Mouse (Mus musculus) heart, adult 2 months (tissue): Measurements from ENCODE around the gene Mpst. TPM values are rescaled to one million over a fixed set of nuclear protein-coding genes. Genes with fewer than 3 reads are reported as not detected.

ENCODE experiments used
- DNase-seq, 2 experiments: peaks; one replicate each; pipeline ENCODE4 v3.0.0; 2021
- H3K27ac ChIP-seq: fragments of 200-600 bp; 2 replicates; pipeline ENCODE4 v1.8.1; 2022
- H3K27me3 ChIP-seq: fragments of 200-500 bp; 2 replicates; pipeline ENCODE4 v1.6.1; 2012; ENCODE audit warnings: mild to moderate bottlenecking, low read length, inconsistent platforms, mixed read lengths; ENCODE audit not compliant: control insufficient read depth, insufficient read depth
- H3K36me3 ChIP-seq: fragments of 200-500 bp; 2 replicates; pipeline ENCODE4 v1.6.1; 2012; ENCODE audit warnings: low read length, inconsistent platforms; ENCODE audit not compliant: control insufficient read depth, insufficient read depth
- H3K4me1 ChIP-seq: fragments of 200-500 bp; 2 replicates; pipeline ENCODE4 v1.6.1; 2011; ENCODE audit warnings: low read length; ENCODE audit not compliant: control insufficient read depth, insufficient read depth
- H3K4me3 ChIP-seq: fragments of 200-600 bp; 2 replicates; pipeline ENCODE4 v1.8.1; 2022
- H3K79me2 ChIP-seq: fragments of 200-500 bp; replicated peaks from 2 replicates; pipeline ENCODE4 v1.6.1; 2012; ENCODE audit warnings: mild to moderate bottlenecking, inconsistent platforms, low read length, moderate library complexity, mixed read lengths; ENCODE audit not compliant: control insufficient read depth, insufficient read depth
- H3K9ac ChIP-seq: fragments of 200-500 bp; 2 replicates; pipeline ENCODE4 v1.6.1; 2012; ENCODE audit warnings: low read depth, mild to moderate bottlenecking, control low read depth, inconsistent platforms, low read length, mixed read lengths
- CTCF ChIP-seq: fragments of 200-600 bp; IDR thresholded peaks from 2 replicates; pipeline ENCODE4 v1.8.1; 2022; ENCODE audit warnings: antibody characterized with exemption, mild to moderate bottlenecking, moderate library complexity
- EP300 ChIP-seq: fragments of 200-500 bp; IDR thresholded peaks from 2 replicates; pipeline ENCODE4 v1.6.1; 2011; ENCODE audit warnings: low read depth, low read length, control low read depth; ENCODE audit not compliant: insufficient read depth
- POLR2A ChIP-seq: fragments of 200-500 bp; IDR thresholded peaks from 2 replicates; pipeline ENCODE4 v1.6.1; 2011; ENCODE audit warnings: mild to moderate bottlenecking, low read depth, low read length, control low read depth; ENCODE audit not compliant: insufficient read depth
- WGBS: fragments of 180-500 bp; shearing (Covaris S2); methylation state at CpG from one replicate; pipeline ENCODE4 v1.1.7; 2018; 5-methylcytosine and 5-hydroxymethylcytosine counted together
- intact Hi-C: fragments of 180-260 bp; cut with DNase I; formaldehyde crosslinking; loops from one replicate; pipeline ENCODE4 v1.15.1; 2025
- polyA plus RNA-seq: library from polyadenylated mRNA; depleted of rRNA; stranded (reverse); fragments of >200 nt; gene quantifications from 2 replicates; pipeline ENCODE4 v1.2.3, GENCODE M21; 2012; rRNA removed
- total RNA-seq, 2 experiments: library from RNA; stranded (reverse); gene quantifications; 2 replicates each; pipeline ENCODE4 v1.2.3; 2021

Gene Mpst
- total and polyA plus RNA-seq, 3 experiments = 37.5 to 79.5 (median 45.9) TPM

DNA sequence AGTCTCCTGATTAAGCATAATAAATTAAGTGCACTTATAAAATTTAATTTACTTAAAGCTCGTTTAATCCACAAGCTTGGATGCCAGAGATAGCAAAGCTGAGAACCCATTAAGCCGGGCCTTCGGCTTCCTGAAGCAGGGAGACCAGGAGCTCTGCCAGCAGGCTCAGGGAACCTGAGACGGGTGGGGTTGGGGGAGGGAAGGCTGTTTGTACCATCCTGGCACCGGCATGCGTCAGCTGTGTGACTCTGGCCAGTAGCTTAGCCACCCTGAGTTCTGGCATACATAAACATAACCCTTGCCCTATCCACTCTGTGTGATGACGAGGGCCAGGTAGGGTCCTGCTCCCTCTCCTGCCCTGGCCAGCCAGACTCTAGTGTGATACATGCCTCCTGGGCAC lies 49.8 kb downstream of the Mpst start:
- intact Hi-C loops = no loop called here
- TF ChIP-seq CTCF (no peak), EP300 (no peak), POLR2A (no peak)

DNA sequence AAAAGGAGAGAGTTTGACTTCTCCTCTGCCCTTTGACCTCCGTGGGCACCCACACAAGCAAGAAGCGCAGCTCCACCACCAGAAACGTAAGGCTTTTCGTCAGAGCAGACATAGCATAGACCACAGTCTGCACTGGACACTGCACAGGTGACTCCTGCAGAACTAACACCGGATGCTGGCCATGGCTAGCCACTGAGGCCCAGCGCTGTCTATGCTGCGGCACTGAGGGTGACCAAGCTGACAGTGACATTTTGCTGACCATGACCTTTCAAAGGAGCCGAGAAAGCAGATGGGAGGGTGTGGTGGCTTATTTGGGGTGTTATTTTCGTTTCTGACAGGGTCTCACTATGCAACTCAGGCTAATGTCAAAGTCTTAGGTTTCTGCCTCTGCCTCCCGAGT lies 51.0 kb downstream of the Mpst start:
- Histone ChIP-seq H3K36me3 (no peaks in the 10 kb centered on the region), H3K4me1 (no peaks in the 10 kb centered on the region), H3K9ac (no peak overlapping the region), H3K4me3 (no peak overlapping the region), H3K79me2 (no peaks in the 10 kb centered on the region), H3K27me3 (no peaks in the 10 kb centered on the region), H3K27ac (no peak overlapping the region)
- TF ChIP-seq POLR2A (no peak), CTCF (no peak), EP300 (no peak)
- DNase-seq = no peak
- intact Hi-C loops = no loop called here
- 79% methylated on average over 10 of the region's 10 CpGs for WGBS

More for the DNA sequence above, 49.8 kb downstream of the Mpst start:
- 56% methylated on average over 7 of the region's 7 CpGs for WGBS
- Histone ChIP-seq H3K9ac (no peak overlapping the region), H3K27me3 (no peaks in the 10 kb centered on the region), H3K4me1 (no peaks in the 10 kb centered on the region), H3K36me3 (no peaks in the 10 kb centered on the region), H3K4me3 (no peak overlapping the region), H3K79me2 (no peaks in the 10 kb centered on the region), H3K27ac (no peak overlapping the region)
- DNase-seq = no peak

DNA sequence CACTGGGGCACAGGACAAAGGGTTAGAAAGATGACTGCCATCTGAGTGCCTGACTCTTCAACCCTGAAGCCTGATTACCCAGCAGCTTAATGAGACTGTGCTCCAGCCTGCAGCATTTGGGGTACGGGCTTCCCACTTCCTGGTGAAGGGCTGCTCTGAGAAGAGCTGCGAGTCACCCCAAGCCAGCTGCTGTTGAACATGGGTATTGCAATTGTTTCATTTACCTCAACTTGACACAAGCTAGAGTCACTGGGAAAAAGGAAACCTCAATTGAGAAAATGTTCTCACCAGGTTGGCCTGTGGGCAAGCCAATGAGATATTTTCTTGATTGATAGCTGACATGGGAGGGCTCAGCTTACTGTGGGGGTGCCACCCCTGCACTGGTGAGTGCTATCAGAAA lies 56.8 kb downstream of the Mpst start:
- intact Hi-C loops = no loop called here
- Histone ChIP-seq H3K4me1 (no peaks in the 10 kb centered on the region), H3K4me3 (no peak overlapping the region), H3K79me2 (no peaks in the 10 kb centered on the region), H3K36me3 (no peaks in the 10 kb centered on the region), H3K27ac (no peak overlapping the region), H3K27me3 (no peaks in the 10 kb centered on the region), H3K9ac (no peak overlapping the region)
- DNase-seq = no peak
- 37% methylated on average over 2 of the region's 2 CpGs for WGBS
- TF ChIP-seq CTCF (no peak), EP300 (no peak), POLR2A (no peak)

Other genes starting within 250 kb of the Mpst start
- 10 to 100 TPM in 1 of 2 experiments, 1 to 10 TPM in 1; 9.3 to 10.0 TPM for gene Ift27, start 232.3 kb upstream of the Mpst start, total RNA-seq
- 22.6 and 22.8 TPM in 2 replicates for gene Ift27, start 232.3 kb upstream of the Mpst start, polyA plus RNA-seq
- under 1 TPM; 0.44 to 0.77 TPM for gene Pvalb, start 200.0 kb upstream of the Mpst start, total RNA-seq
- gene Pvalb, start 200.0 kb upstream of the Mpst start, polyA plus RNA-seq = 0.37 and 0.56 TPM in 2 replicates
- gene Ncf4, start 161.6 kb upstream of the Mpst start, total RNA-seq = 1 to 10 TPM; 1.6 to 1.8 TPM
- 4.5 and 4.9 TPM in 2 replicates for gene Ncf4, start 161.6 kb upstream of the Mpst start, polyA plus RNA-seq
- under 1 TPM; 0.75 to 0.84 TPM for gene Csf2rb2, start 100.7 kb upstream of the Mpst start, total RNA-seq
- gene Csf2rb2, start 100.7 kb upstream of the Mpst start, polyA plus RNA-seq = 1.2 and 1.6 TPM in 2 replicates
- gene Csf2rb, start 80.7 kb upstream of the Mpst start, total RNA-seq = 1 to 10 TPM; 1.6 to 2.2 TPM
- 2.1 and 2.8 TPM in 2 replicates for gene Csf2rb, start 80.7 kb upstream of the Mpst start, polyA plus RNA-seq
- not detected for gene Tex33, start 10.5 kb upstream of the Mpst start, total RNA-seq
- 0.43 and 0.67 TPM in 2 replicates for gene Tex33, start 10.5 kb upstream of the Mpst start, polyA plus RNA-seq
- gene Tst, start 509 bp upstream of the Mpst start, total RNA-seq = 10 to 100 TPM; 19.1 to 23.2 TPM
- gene Tst, start 509 bp upstream of the Mpst start, polyA plus RNA-seq = 30.3 and 41.7 TPM in 2 replicates
- 10 to 100 TPM; 18.4 to 24.5 TPM for gene Kctd17, start 22.1 kb downstream of the Mpst start, total RNA-seq
- gene Kctd17, start 22.1 kb downstream of the Mpst start, polyA plus RNA-seq = 52.5 and 66.1 TPM in 2 replicates
- gene Tmprss6, start 62.2 kb downstream of the Mpst start, total RNA-seq = not detected
- gene Tmprss6, start 62.2 kb downstream of the Mpst start, polyA plus RNA-seq = 0.20 TPM in 1 of 2 replicates, not detected in the other
- under 1 TPM; 0.31 to 0.55 TPM for gene Il2rb, start 88.9 kb downstream of the Mpst start, total RNA-seq
- gene Il2rb, start 88.9 kb downstream of the Mpst start, polyA plus RNA-seq = 1.4 and 2.3 TPM in 2 replicates
- gene C1qtnf6, start 125.0 kb downstream of the Mpst start, total RNA-seq = 10 to 100 TPM; 14.1 to 17.0 TPM
- gene C1qtnf6, start 125.0 kb downstream of the Mpst start, polyA plus RNA-seq = 20.8 and 40.5 TPM in 2 replicates
- not detected for gene Sstr3, start 138.3 kb downstream of the Mpst start, total RNA-seq
- not detected in 2 replicates for gene Sstr3, start 138.3 kb downstream of the Mpst start, polyA plus RNA-seq
- 1 to 10 TPM; 4.5 to 8.7 TPM for gene Rac2, start 166.4 kb downstream of the Mpst start, total RNA-seq
- gene Rac2, start 166.4 kb downstream of the Mpst start, polyA plus RNA-seq = 7.7 and 44.7 TPM in 2 replicates
- 1 to 10 TPM; 6.1 to 6.7 TPM for gene Cyth4, start 190.6 kb downstream of the Mpst start, total RNA-seq
- 9.3 and 12.8 TPM in 2 replicates for gene Cyth4, start 190.6 kb downstream of the Mpst start, polyA plus RNA-seq